Mouse (Mus musculus): Measurements from ENCODE around the gene Brix1. TPM values are rescaled to one million over a fixed set of nuclear protein-coding genes. Genes with fewer than 3 reads are reported as not detected.
A peak's percentile ranks its signal among the peaks of the same experiment; 100 is the strongest.

Gene Brix1
- polyA plus RNA-seq, 1 experiment from 2014 or later: 113 TPM

GRCm38 (mm10) chr15:10487246-10487645 is 1.5 kb upstream of the Brix1 start:
- DNase-seq (ENCODE audit: low spot score): no peak
- 73% methylated on average over 2 of the region's 2 CpGs for WGBS
- no peaks in the 10 kb centered on the region for H3K27me3 ChIP-seq (ENCODE audit: insufficient read depth, poor library complexity, severe bottlenecking)
- H3K27ac ChIP-seq: no peak overlapping the region
- peaks cover 56% of the 10 kb centered on the region for H3K36me3 ChIP-seq
- peak overlapping the region; percentile 77 for H3K4me3 ChIP-seq
- no peaks in the 10 kb centered on the region for H3K9me3 ChIP-seq
- H3K4me1 ChIP-seq (replicated peaks): peaks cover 24% of the 10 kb centered on the region

- no peak for DNase-seq (ENCODE audit: low spot score)
- Histone ChIP-seq H3K36me3 (peaks cover 56% of the 10 kb centered on the region), H3K4me1 (replicated peaks) (peaks cover 24% of the 10 kb centered on the region), H3K9me3 (no peaks in the 10 kb centered on the region), H3K4me3 (peak overlapping the region; percentile 77), H3K27me3 (ENCODE audit: insufficient read depth, poor library complexity, severe bottlenecking) (no peaks in the 10 kb centered on the region), H3K27ac (peak overlapping the region; percentile 95)
- WGBS: under 1% methylated on average over 18 of the region's 18 CpGs
Measured at GRCm38 (mm10) chr15:10486365-10486839, 655 bp upstream of the Brix1 start.

GRCm38 (mm10) chr15:10470941-10471340 is 14.8 kb downstream of the Brix1 start:
- H3K27ac ChIP-seq: peak overlapping the region; percentile 92
- H3K4me3 ChIP-seq: peak overlapping the region; percentile 89
- peaks cover 21% of the 10 kb centered on the region for H3K36me3 ChIP-seq
- no peaks in the 10 kb centered on the region for H3K9me3 ChIP-seq
- DNase-seq (ENCODE audit: low spot score): no peak
- H3K4me1 ChIP-seq (replicated peaks): peaks cover 23% of the 10 kb centered on the region
- H3K27me3 ChIP-seq (ENCODE audit: insufficient read depth, poor library complexity, severe bottlenecking): no peaks in the 10 kb centered on the region
- WGBS: 20% methylated on average over 3 of the region's 3 CpGs

GRCm38 (mm10) chr15:10470151-10470831 is 15.5 kb downstream of the Brix1 start, which contains the start of gene Dnajc21:
TSS of gene Dnajc21 (minus strand) at chr15:10470516.
- under 1% methylated on average over 87 of the region's 87 CpGs for WGBS
- peaks cover 15% of the 10 kb centered on the region for H3K36me3 ChIP-seq

GRCm38 (mm10) chr15:10469641-10470150 is 16.1 kb downstream of the Brix1 start:
- H3K27me3 ChIP-seq (ENCODE audit: insufficient read depth, poor library complexity, severe bottlenecking): no peaks in the 10 kb centered on the region
- peaks cover 11% of the 10 kb centered on the region for H3K36me3 ChIP-seq
- H3K27ac ChIP-seq: peak overlapping the region; percentile 92
- DNase-seq (ENCODE audit: low spot score): no peak
- WGBS: under 1% methylated on average over 40 of the region's 40 CpGs
- peak overlapping the region; percentile 89 for H3K4me3 ChIP-seq
- peaks cover 23% of the 10 kb centered on the region for H3K4me1 ChIP-seq (replicated peaks)
- no peaks in the 10 kb centered on the region for H3K9me3 ChIP-seq

More at GRCm38 (mm10) chr15:10470151-10470831, 15.5 kb downstream of the Brix1 start, which contains the start of gene Dnajc21:
- Histone ChIP-seq H3K4me3 (peak within 1 kb of the TSS; percentile 89), H3K9me3 (no peaks in the 10 kb centered on the region), H3K27ac (peak within 1 kb of the TSS; percentile 92), H3K27me3 (ENCODE audit: insufficient read depth, poor library complexity, severe bottlenecking) (no peaks in the 10 kb centered on the region), H3K4me1 (replicated peaks) (peaks cover 23% of the 10 kb centered on the region)
- peak; percentile 84 for DNase-seq (ENCODE audit: low spot score)

- Histone ChIP-seq H3K27ac (no peak overlapping the region), H3K9me3 (no peaks in the 10 kb centered on the region), H3K4me1 (replicated peaks) (peaks cover 23% of the 10 kb centered on the region), H3K27me3 (ENCODE audit: insufficient read depth, poor library complexity, severe bottlenecking) (no peaks in the 10 kb centered on the region), H3K36me3 (peaks cover 4% of the 10 kb centered on the region; the same call in 1 of the 2 replicates), H3K4me3 (0 out of 2 replicates have a peak overlapping the region, but pooled peaks have one; percentile 89)
- 86% methylated on average over 3 of the region's 3 CpGs for WGBS
- DNase-seq (ENCODE audit: low spot score): no peak
Measured at GRCm38 (mm10) chr15:10468761-10469160, 17.0 kb downstream of the Brix1 start.

GRCm38 (mm10) chr15:10464678-10465077 is 21.1 kb downstream of the Brix1 start:
- 93% methylated on average over 3 of the region's 3 CpGs for WGBS

GRCm38 (mm10) chr15:10463555-10463954 is 22.2 kb downstream of the Brix1 start:
- Histone ChIP-seq H3K4me3 (no peak overlapping the region), H3K9me3 (no peaks in the 10 kb centered on the region), H3K4me1 (replicated peaks) (peaks cover 6% of the 10 kb centered on the region; the same call in 1 of the 2 replicates), H3K27me3 (ENCODE audit: insufficient read depth, poor library complexity, severe bottlenecking) (no peaks in the 10 kb centered on the region), H3K27ac (no peak overlapping the region), H3K36me3 (peaks cover 42% of the 10 kb centered on the region)
- no peak for DNase-seq (ENCODE audit: low spot score)
- WGBS: 93% methylated on average over 5 of the region's 5 CpGs

More at GRCm38 (mm10) chr15:10464678-10465077, 21.1 kb downstream of the Brix1 start:
- H3K4me1 ChIP-seq (replicated peaks): peaks cover 16% of the 10 kb centered on the region
- H3K27ac ChIP-seq: no peak overlapping the region
- H3K4me3 ChIP-seq: no peak overlapping the region
- no peaks in the 10 kb centered on the region for H3K9me3 ChIP-seq
- H3K27me3 ChIP-seq (ENCODE audit: insufficient read depth, poor library complexity, severe bottlenecking): no peaks in the 10 kb centered on the region
- no peak for DNase-seq (ENCODE audit: low spot score)
- H3K36me3 ChIP-seq: peaks cover 31% of the 10 kb centered on the region

GRCm38 (mm10) chr15:10460986-10461385 is 24.8 kb downstream of the Brix1 start:
- Histone ChIP-seq H3K4me3 (no peak overlapping the region), H3K4me1 (replicated peaks) (no peaks in the 10 kb centered on the region), H3K27me3 (ENCODE audit: insufficient read depth, poor library complexity, severe bottlenecking) (no peaks in the 10 kb centered on the region), H3K9me3 (no peaks in the 10 kb centered on the region), H3K27ac (no peak overlapping the region), H3K36me3 (peaks cover 65% of the 10 kb centered on the region)
- no peak for DNase-seq (ENCODE audit: low spot score)
- WGBS: 92% methylated on average over 12 of the region's 12 CpGs

GRCm38 (mm10) chr15:10447102-10447501 is 38.6 kb downstream of the Brix1 start:
- Histone ChIP-seq H3K36me3 (peaks cover 83% of the 10 kb centered on the region), H3K27me3 (ENCODE audit: insufficient read depth, poor library complexity, severe bottlenecking) (no peaks in the 10 kb centered on the region), H3K4me1 (replicated peaks) (no peaks in the 10 kb centered on the region), H3K27ac (no peak overlapping the region), H3K4me3 (no peak overlapping the region), H3K9me3 (no peaks in the 10 kb centered on the region)
- WGBS: 91% methylated on average over 3 of the region's 3 CpGs
- no peak for DNase-seq (ENCODE audit: low spot score)

GRCm38 (mm10) chr15:10442275-10442674 is 43.5 kb downstream of the Brix1 start:
- Histone ChIP-seq H3K4me3 (no peak overlapping the region), H3K27me3 (ENCODE audit: insufficient read depth, poor library complexity, severe bottlenecking) (no peaks in the 10 kb centered on the region), H3K4me1 (replicated peaks) (no peaks in the 10 kb centered on the region), H3K27ac (no peak overlapping the region), H3K9me3 (no peaks in the 10 kb centered on the region), H3K36me3 (peaks cover 60% of the 10 kb centered on the region)
- no peak for DNase-seq (ENCODE audit: low spot score)
- WGBS: 93% methylated on average over 1 of the region's 1 CpGs

GRCm38 (mm10) chr15:10441493-10441892 is 44.3 kb downstream of the Brix1 start:
- 91% methylated on average over 9 of the region's 9 CpGs for WGBS
- Histone ChIP-seq H3K9me3 (0 out of 2 replicates have a peak, but pooled peaks cover under 1% of the 10 kb centered on the region), H3K4me1 (replicated peaks) (no peaks in the 10 kb centered on the region), H3K27ac (no peak overlapping the region), H3K36me3 (peaks cover 56% of the 10 kb centered on the region), H3K27me3 (ENCODE audit: insufficient read depth, poor library complexity, severe bottlenecking) (no peaks in the 10 kb centered on the region), H3K4me3 (no peak overlapping the region)
- no peak for DNase-seq (ENCODE audit: low spot score)

- Histone ChIP-seq H3K36me3 (peaks cover 46% of the 10 kb centered on the region), H3K27ac (no peak overlapping the region), H3K27me3 (ENCODE audit: insufficient read depth, poor library complexity, severe bottlenecking) (no peaks in the 10 kb centered on the region), H3K9me3 (0 out of 2 replicates have a peak, but pooled peaks cover 6% of the 10 kb centered on the region), H3K4me1 (replicated peaks) (no peaks in the 10 kb centered on the region), H3K4me3 (no peak overlapping the region)
- 84% methylated on average over 6 of the region's 6 CpGs for WGBS
- DNase-seq (ENCODE audit: low spot score): no peak
Measured at GRCm38 (mm10) chr15:10439963-10440362, 45.8 kb downstream of the Brix1 start.

Data from hindbrain, embryonic 10.5 days (tissue).